Mouse (Mus musculus): ENCODE data around the gene Fosl2. TPM values are rescaled to one million over a fixed set of nuclear protein-coding genes. Genes with fewer than 3 reads are reported as not detected.

Gene Fosl2
- polyA plus RNA-seq, 1 experiment from 2014 or later, result 2.1 TPM

GRCm38 (mm10) chr5:32137106-32137522, 1.5 kb downstream of the Fosl2 start:
- Histone ChIP-seq H3K27me3 (ENCODE audit: insufficient read depth, poor library complexity, severe bottlenecking) (peaks cover 13% of the 10 kb centered on the region), H3K36me3 (no peaks in the 10 kb centered on the region), H3K9me3 (no peaks in the 10 kb centered on the region), H3K4me1 (peaks cover 45% of the 10 kb centered on the region), H3K4me3 (peak overlapping the region; percentile 81), H3K27ac (peak overlapping the region; percentile 97)
- WGBS, result under 1% methylated on average over 12 of the region's 12 CpGs
- peak; percentile 82 for DNase-seq (ENCODE audit: low spot score)

- Histone ChIP-seq H3K27me3 (ENCODE audit: insufficient read depth, poor library complexity, severe bottlenecking) (0 out of 2 replicates have a peak, but pooled peaks cover 5% of the 10 kb centered on the region), H3K27ac (peak overlapping the region; percentile 56; the same call in 1 of the 2 replicates), H3K4me1 (peaks cover 53% of the 10 kb centered on the region), H3K4me3 (peak overlapping the region; percentile 81), H3K36me3 (no peaks in the 10 kb centered on the region), H3K9me3 (no peaks in the 10 kb centered on the region)
- DNase-seq (ENCODE audit: low spot score), result no peak
- WGBS, result 51% methylated on average over 10 of the region's 10 CpGs
These were observed 3.0 kb downstream of the Fosl2 start for GRCm38 (mm10) chr5:32138446-32139195.

DNA sequence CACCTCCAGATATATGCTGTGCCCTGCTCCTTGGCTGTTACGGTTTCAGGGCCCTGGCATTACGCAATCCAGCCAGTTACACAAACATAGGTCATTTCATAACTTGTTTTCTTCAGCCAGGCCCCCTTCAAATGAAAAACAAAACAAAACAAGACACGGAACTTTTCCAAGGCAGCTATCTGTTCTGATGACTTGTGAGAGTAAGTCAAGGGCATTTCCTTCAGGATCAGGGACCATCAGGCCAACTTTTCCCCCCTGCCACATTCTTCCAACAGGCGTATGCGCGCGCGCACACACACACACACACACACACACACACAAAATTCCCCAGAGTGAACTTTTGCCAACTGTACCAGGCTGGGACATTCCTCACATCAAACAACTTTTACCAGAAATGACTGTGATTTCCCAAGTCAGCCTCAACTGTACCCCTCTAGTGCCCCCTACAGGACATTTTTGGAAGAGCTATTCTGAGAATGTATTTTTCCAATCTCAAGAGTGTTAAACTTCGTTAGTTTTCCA, 4.0 kb downstream of the Fosl2 start:
- H3K9me3 ChIP-seq, result no peaks in the 10 kb centered on the region
- peak overlapping the region; percentile 56; the same call in 1 of the 2 replicates for H3K27ac ChIP-seq
- 33% methylated on average over 9 of the region's 9 CpGs for WGBS
- no peak for DNase-seq (ENCODE audit: low spot score)
- H3K36me3 ChIP-seq, result no peaks in the 10 kb centered on the region
- H3K27me3 ChIP-seq (ENCODE audit: insufficient read depth, poor library complexity, severe bottlenecking), result no peaks in the 10 kb centered on the region
- H3K4me3 ChIP-seq, result peak overlapping the region; percentile 81; the same call in 1 of the 2 replicates
- H3K4me1 ChIP-seq, result peaks cover 48% of the 10 kb centered on the region

DNA sequence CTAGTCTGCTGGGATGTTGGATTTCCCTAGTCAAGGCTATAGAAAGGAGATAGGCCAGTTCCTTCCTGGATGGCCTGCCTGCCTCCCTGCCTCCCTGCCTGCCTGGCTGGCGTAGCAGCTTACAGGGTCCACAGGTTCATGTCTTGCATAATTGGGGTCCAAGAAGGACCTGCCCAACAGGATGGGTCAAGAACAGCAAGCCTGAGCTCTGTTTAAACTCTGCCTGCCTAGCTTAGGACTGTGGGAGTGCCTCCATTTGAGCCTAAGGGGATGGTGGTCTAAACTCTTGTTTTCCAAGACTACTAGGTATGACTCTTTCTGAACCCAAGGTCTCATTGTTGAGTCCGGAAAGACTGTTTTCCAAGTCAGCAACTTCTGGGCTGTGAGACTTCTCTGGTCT, 6.3 kb downstream of the Fosl2 start:
- no peak for DNase-seq (ENCODE audit: low spot score)
- H3K27ac ChIP-seq, result no peak overlapping the region
- no peaks in the 10 kb centered on the region for H3K9me3 ChIP-seq
- no peaks in the 10 kb centered on the region for H3K27me3 ChIP-seq (ENCODE audit: insufficient read depth, poor library complexity, severe bottlenecking)
- 76% methylated on average over 2 of the region's 2 CpGs for WGBS
- H3K4me3 ChIP-seq, result no peak overlapping the region
- H3K4me1 ChIP-seq, result peaks cover 52% of the 10 kb centered on the region
- peaks cover 4% of the 10 kb centered on the region for H3K36me3 ChIP-seq

DNA sequence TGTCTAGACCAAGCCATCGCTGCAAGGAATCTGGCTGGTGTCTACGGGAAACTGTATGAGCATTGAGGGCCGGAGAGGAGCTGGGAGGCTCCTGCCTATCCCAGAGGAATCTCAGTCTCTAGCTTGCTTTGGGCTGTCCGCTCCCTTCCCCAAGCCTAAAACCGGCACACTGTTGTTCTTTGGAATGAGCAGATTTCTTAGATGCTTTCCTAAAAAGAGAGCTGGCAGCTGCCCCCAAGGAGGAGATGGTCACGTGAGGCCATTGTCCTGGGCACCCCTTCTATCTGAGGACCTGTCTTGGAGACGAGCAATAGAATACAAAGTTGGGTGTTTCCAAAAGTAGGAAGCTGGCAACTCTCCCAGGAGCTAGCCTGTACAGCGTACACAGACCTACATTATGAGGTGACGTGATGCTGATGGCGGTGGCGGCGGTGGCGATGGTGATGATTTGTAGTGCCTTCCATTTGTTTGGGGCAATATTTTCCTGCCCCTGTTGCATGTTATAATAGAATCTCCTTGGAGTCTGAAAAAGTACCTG, 7.9 kb downstream of the Fosl2 start:
- 63% methylated on average over 13 of the region's 13 CpGs for WGBS
- Histone ChIP-seq H3K4me1 (peaks cover 41% of the 10 kb centered on the region), H3K9me3 (no peaks in the 10 kb centered on the region), H3K27ac (no peak overlapping the region), H3K27me3 (ENCODE audit: insufficient read depth, poor library complexity, severe bottlenecking) (no peaks in the 10 kb centered on the region), H3K4me3 (no peak overlapping the region), H3K36me3 (peaks cover 20% of the 10 kb centered on the region)
- DNase-seq (ENCODE audit: low spot score), result no peak

DNA sequence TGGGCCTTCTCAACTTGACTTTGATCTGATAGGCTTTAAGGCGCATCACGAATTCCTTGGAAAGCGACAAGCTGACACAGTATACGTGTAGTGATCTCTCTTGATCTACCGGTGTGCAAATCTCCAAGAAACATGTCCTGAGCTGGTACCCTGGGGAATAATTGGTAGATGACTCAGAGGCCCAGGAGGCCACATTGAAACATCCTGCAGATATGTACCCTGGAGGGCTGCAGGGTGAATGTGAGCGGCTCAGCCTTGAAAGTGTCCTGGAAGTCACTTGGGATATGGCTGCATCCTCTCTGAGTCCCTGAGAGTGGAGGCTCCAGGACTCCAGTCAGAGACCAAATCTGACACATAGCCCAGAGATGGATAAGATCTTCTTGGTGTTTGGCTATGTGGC, 10.7 kb downstream of the Fosl2 start:
- H3K27me3 ChIP-seq (ENCODE audit: insufficient read depth, poor library complexity, severe bottlenecking), result peaks cover 10% of the 10 kb centered on the region; the same call in 1 of the 2 replicates
- peaks cover 31% of the 10 kb centered on the region for H3K4me1 ChIP-seq
- no peak for DNase-seq (ENCODE audit: low spot score)
- WGBS, result 78% methylated on average over 6 of the region's 6 CpGs
- peaks cover 32% of the 10 kb centered on the region for H3K36me3 ChIP-seq
- H3K4me3 ChIP-seq, result no peak overlapping the region
- no peaks in the 10 kb centered on the region for H3K9me3 ChIP-seq
- no peak overlapping the region for H3K27ac ChIP-seq

- Histone ChIP-seq H3K27me3 (ENCODE audit: insufficient read depth, poor library complexity, severe bottlenecking) (peaks cover 21% of the 10 kb centered on the region; the same call in 1 of the 2 replicates), H3K9me3 (no peaks in the 10 kb centered on the region)
- 84% methylated on average over 4 of the region's 4 CpGs for WGBS
These were observed 13.0 kb downstream of the Fosl2 start for GRCm38 (mm10) chr5:32148593-32148992.

GRCm38 (mm10) chr5:32151244-32151643, 15.6 kb downstream of the Fosl2 start:
- no peaks in the 10 kb centered on the region for H3K9me3 ChIP-seq

More at GRCm38 (mm10) chr5:32148593-32148992, 13.0 kb downstream of the Fosl2 start:
- H3K36me3 ChIP-seq, result peaks cover 51% of the 10 kb centered on the region
- peaks cover 26% of the 10 kb centered on the region for H3K4me1 ChIP-seq
- H3K4me3 ChIP-seq, result no peak overlapping the region
- no peak overlapping the region for H3K27ac ChIP-seq
- no peak for DNase-seq (ENCODE audit: low spot score)

DNA sequence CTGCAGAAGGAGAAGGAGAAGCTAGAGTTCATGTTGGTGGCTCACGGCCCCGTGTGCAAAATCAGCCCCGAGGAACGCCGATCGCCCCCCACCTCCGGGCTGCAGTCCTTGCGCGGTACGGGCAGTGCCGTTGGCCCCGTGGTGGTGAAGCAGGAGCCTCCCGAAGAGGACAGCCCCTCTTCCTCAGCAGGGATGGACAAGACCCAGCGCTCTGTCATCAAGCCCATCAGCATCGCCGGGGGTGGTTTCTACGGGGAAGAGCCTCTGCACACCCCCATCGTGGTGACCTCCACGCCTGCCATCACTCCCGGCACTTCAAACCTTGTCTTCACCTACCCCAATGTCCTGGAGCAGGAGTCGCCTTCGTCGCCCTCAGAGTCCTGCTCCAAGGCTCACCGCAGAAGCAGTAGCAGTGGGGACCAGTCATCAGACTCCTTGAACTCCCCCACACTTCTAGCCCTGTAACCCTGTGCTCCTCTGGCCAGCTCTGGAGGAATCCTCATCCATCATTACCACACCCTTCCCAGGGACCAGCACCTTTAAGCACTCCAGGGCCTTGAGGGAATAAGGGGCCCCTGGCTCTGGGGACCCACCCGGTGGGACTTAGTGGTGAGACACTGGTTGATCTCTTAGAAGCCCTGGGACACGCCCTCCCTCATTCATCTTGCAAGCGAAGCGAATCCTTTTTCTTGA, 17.3 kb downstream of the Fosl2 start:
- no peak overlapping the region for H3K27ac ChIP-seq
- H3K4me1 ChIP-seq, result peaks cover 24% of the 10 kb centered on the region
- H3K9me3 ChIP-seq, result no peaks in the 10 kb centered on the region
- H3K36me3 ChIP-seq, result peaks cover 50% of the 10 kb centered on the region
- 0 out of 2 replicates have a peak overlapping the region, but pooled peaks have one; percentile 3 for H3K4me3 ChIP-seq
- DNase-seq (ENCODE audit: low spot score), result no peak
- H3K27me3 ChIP-seq (ENCODE audit: insufficient read depth, poor library complexity, severe bottlenecking), result peaks cover 24% of the 10 kb centered on the region; the same call in 1 of the 2 replicates
- WGBS, result 57% methylated on average over 28 of the region's 28 CpGs

More at GRCm38 (mm10) chr5:32151244-32151643, 15.6 kb downstream of the Fosl2 start:
- Histone ChIP-seq H3K4me3 (no peak overlapping the region), H3K27me3 (ENCODE audit: insufficient read depth, poor library complexity, severe bottlenecking) (peaks cover 24% of the 10 kb centered on the region; the same call in 1 of the 2 replicates), H3K4me1 (peaks cover 25% of the 10 kb centered on the region), H3K36me3 (peaks cover 64% of the 10 kb centered on the region), H3K27ac (no peak overlapping the region)
- DNase-seq (ENCODE audit: low spot score), result no peak
- WGBS, result 50% methylated on average over 4 of the region's 4 CpGs

GRCm38 (mm10) chr5:32153418-32153740, 17.8 kb downstream of the Fosl2 start:
- DNase-seq (ENCODE audit: low spot score), result no peak
- H3K9me3 ChIP-seq, result no peaks in the 10 kb centered on the region
- 0 out of 2 replicates have a peak overlapping the region, but pooled peaks have one; percentile 3 for H3K4me3 ChIP-seq
- peaks cover 24% of the 10 kb centered on the region; the same call in 1 of the 2 replicates for H3K27me3 ChIP-seq (ENCODE audit: insufficient read depth, poor library complexity, severe bottlenecking)
- H3K36me3 ChIP-seq, result peaks cover 45% of the 10 kb centered on the region
- peaks cover 24% of the 10 kb centered on the region for H3K4me1 ChIP-seq
- WGBS, result 31% methylated on average over 8 of the region's 8 CpGs
- no peak overlapping the region for H3K27ac ChIP-seq

- 77% methylated on average over 17 of the region's 17 CpGs for WGBS
- Histone ChIP-seq H3K4me1 (peaks cover 24% of the 10 kb centered on the region), H3K4me3 (no peak overlapping the region), H3K36me3 (peaks cover 41% of the 10 kb centered on the region), H3K27ac (no peak overlapping the region), H3K27me3 (ENCODE audit: insufficient read depth, poor library complexity, severe bottlenecking) (peaks cover 24% of the 10 kb centered on the region; the same call in 1 of the 2 replicates), H3K9me3 (no peaks in the 10 kb centered on the region)
- DNase-seq (ENCODE audit: low spot score), result no peak
These were observed 18.3 kb downstream of the Fosl2 start for GRCm38 (mm10) chr5:32153791-32154490.

Measured in heart, embryonic 10.5 days (tissue).